9 mouse cellular contexts compared by ENCODE assay signal in the genomic region with DNA sequence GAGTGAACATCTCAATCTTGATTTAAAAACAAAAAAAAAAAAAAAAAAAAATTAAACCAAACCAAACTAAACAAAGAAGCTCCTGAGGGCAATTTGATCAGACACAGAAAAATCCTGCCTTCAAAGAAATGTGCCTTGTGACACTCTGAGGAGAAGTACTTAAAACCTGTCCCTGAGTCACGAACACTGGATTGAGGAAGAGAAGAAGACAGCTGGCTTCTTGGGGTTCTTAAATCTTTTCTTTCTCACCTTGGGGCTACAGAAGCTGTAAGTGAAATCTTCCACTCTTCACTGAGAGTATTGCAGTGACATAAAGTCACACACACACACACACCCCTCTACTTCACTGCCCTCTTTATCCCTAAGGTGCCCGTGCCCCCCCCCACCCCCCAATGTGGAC. TPM values are rescaled to one million over a fixed set of nuclear protein-coding genes. Genes with fewer than 3 reads are reported as not detected.
DNase-seq lines count a peak whose midpoint lies in the region; ATAC-seq lines count a peak whose summit lies in the region.
"Had no signal": no experiment of that assay in that cellular context is flagged by ENCODE, and none has a peak within 500 bp of the region (broad histone marks: within the 10 kb centered on the region; RNA-seq: fewer than 3 reads in every experiment).

No protein-coding gene starts in this region.

- H3K27me3 ChIP-seq in heart, embryonic 15.5 days: peaks cover 9% of the 10 kb centered on the region; the same call in 1 of the 2 replicates
- H3K27me3 ChIP-seq in hindbrain, embryonic 14.5 days (ENCODE audit: control insufficient read depth, insufficient read depth, low read length): no peaks in the 10 kb centered on the region
- no peaks in the 10 kb centered on the region for H3K27me3 ChIP-seq in midbrain, embryonic 13.5 days

- no peaks in the 10 kb centered on the region for H3K9me3 ChIP-seq in heart, embryonic 15.5 days (replicated peaks)
- no peaks in the 10 kb centered on the region for H3K9me3 ChIP-seq in hindbrain, embryonic 14.5 days (ENCODE audit: control insufficient read depth, low read length)
- H3K9me3 ChIP-seq in midbrain, embryonic 13.5 days: no peaks in the 10 kb centered on the region

- no peak for ATAC-seq in heart, embryonic 15.5 days (replicated peaks; ENCODE audit: insufficient number of reproducible peaks, insufficient read depth, low FRiP score, low read depth)
- ATAC-seq in hindbrain, embryonic 14.5 days (ENCODE audit: low FRiP score): peak; percentile 22; the same call in 1 of the 2 replicates
- peak; percentile 21; the same call in 1 of the 2 replicates for ATAC-seq in midbrain, embryonic 13.5 days

- H3K4me3 ChIP-seq in heart, embryonic 15.5 days: peak overlapping the region; percentile 77
- H3K4me3 ChIP-seq in brown adipose tissue, adult 24 weeks (ENCODE audit: insufficient read depth, low read depth, low read length): peak overlapping the region; percentile 67
- H3K4me3 ChIP-seq in hindbrain, embryonic 14.5 days (replicated peaks; ENCODE audit: low read length): peak overlapping the region; percentile 78
- H3K4me3 ChIP-seq in midbrain, embryonic 13.5 days (replicated peaks): peak overlapping the region; percentile 81

- DNase-seq in heart, adult 9 months (ENCODE audit: low spot score in 2 of 2): no peak
- peak; percentile 32 for DNase-seq in hindbrain, embryonic 14.5 days (ENCODE audit: low spot score)
- no peak for DNase-seq in frontal cortex, adult 2 months (ENCODE audit: extremely low spot score in 1 of 2, low spot score in 1 of 2)
- no peak for DNase-seq in frontal cortex, postnatal 36 days (ENCODE audit: low spot score in 2 of 2)
- no peak for DNase-seq in left cerebral cortex, postnatal 36 days (ENCODE audit: low spot score in 2 of 2)
- DNase-seq: thymus, adult 2 months had no signal

- intact Hi-C loops in left cerebral cortex, postnatal 36 days (cut with DNase I): loop anchor here (5.0 kb wide), 2 partner anchors 146 to 189 kb away; no protein-coding TSS in a partner anchor

- peak overlapping the region; percentile 83 for H3K4me2 ChIP-seq in heart, embryonic 15.5 days
- H3K4me2 ChIP-seq in hindbrain, embryonic 14.5 days (replicated peaks): peak overlapping the region; percentile 66
- H3K4me2 ChIP-seq in midbrain, embryonic 13.5 days (replicated peaks): peak overlapping the region; percentile 79

- H3K36me3 ChIP-seq in heart, embryonic 15.5 days: no peaks in the 10 kb centered on the region
- H3K36me3 ChIP-seq in hindbrain, embryonic 14.5 days (replicated peaks; ENCODE audit: control insufficient read depth, insufficient read depth): no peaks in the 10 kb centered on the region
- no peaks in the 10 kb centered on the region for H3K36me3 ChIP-seq in midbrain, embryonic 13.5 days

- WGBS in heart, embryonic 15.5 days: 25% methylated on average over 2 of the region's 2 CpGs
- 8% methylated on average over 2 of the region's 2 CpGs for WGBS in hindbrain, embryonic 14.5 days
- WGBS in midbrain, embryonic 13.5 days: 5% methylated on average over 2 of the region's 2 CpGs

- peaks cover 24% of the 10 kb centered on the region for H3K4me1 ChIP-seq in heart, embryonic 15.5 days (replicated peaks)
- no peaks in the 10 kb centered on the region for H3K4me1 ChIP-seq in brown adipose tissue, adult 24 weeks (ENCODE audit: control insufficient read depth, insufficient read depth, insufficient read length, low read length)
- peaks cover 21% of the 10 kb centered on the region for H3K4me1 ChIP-seq in hindbrain, embryonic 14.5 days (replicated peaks; ENCODE audit: control insufficient read depth, insufficient read depth, low read length)
- peaks cover 40% of the 10 kb centered on the region for H3K4me1 ChIP-seq in midbrain, embryonic 13.5 days (replicated peaks)

- no peak overlapping the region for H3K27ac ChIP-seq in heart, embryonic 15.5 days
- no peak overlapping the region for H3K27ac ChIP-seq in brown adipose tissue, adult 24 weeks (replicated peaks; ENCODE audit: low read depth, low read length)
- peak overlapping the region; percentile 95 for H3K27ac ChIP-seq in hindbrain, embryonic 14.5 days
- H3K27ac ChIP-seq in midbrain, embryonic 13.5 days: peak overlapping the region; percentile 94

- peak overlapping the region; percentile 76 for H3K9ac ChIP-seq in heart, embryonic 15.5 days
- peak overlapping the region; percentile 94 for H3K9ac ChIP-seq in hindbrain, embryonic 14.5 days
- peak overlapping the region; percentile 97 for H3K9ac ChIP-seq in midbrain, embryonic 13.5 days (replicated peaks)

RNA-seq across cellular contexts. Expression of a gene that starts 0.7 kb away (rescaled TPM):
- polyA plus RNA-seq in heart, embryonic 15.5 days (2015; fragmentation: Nextera tagmentation; extraction: Ambion mirVana): 1.9 and 2.1 TPM in 2 replicates
- 2.3 and 4.1 TPM in 2 replicates for polyA plus RNA-seq in brown adipose tissue, adult 24 weeks (2012; ENCODE audit: insufficient read depth, insufficient read length, missing spikeins)
- 12.5 and 12.9 TPM in 2 replicates for polyA plus RNA-seq in hindbrain, embryonic 14.5 days (2014; fragmentation: Nextera tagmentation; extraction: Ambion mirVana)
- polyA plus RNA-seq in midbrain, embryonic 13.5 days (2015; fragmentation: Nextera tagmentation; extraction: Ambion mirVana): 13.0 TPM in 2 replicates
- 48.6 and 51.7 TPM in 2 replicates for polyA plus RNA-seq in frontal cortex, adult 2 months (2012; rRNA removed)
- total RNA-seq in left cerebral cortex, postnatal 36 days (2021): 10 to 100 TPM; 91.2 to 96.3 TPM

Comparison
In these comparisons a context has a peak if more than half of its experiments do, and no peak if none do; other contexts are left out.
1. H3K27ac ChIP-seq: peak in hindbrain, embryonic 14.5 days (single experiment) and midbrain, embryonic 13.5 days (single experiment); none in heart, embryonic 15.5 days (single experiment) and brown adipose tissue, adult 24 weeks (single experiment).
2. Peak in every context shown above with its lines, with median percentiles within 50 percentile points of each other: H3K4me2 ChIP-seq, H3K4me3 ChIP-seq and H3K9ac ChIP-seq.